Mouse (Mus musculus): Measurements from ENCODE around the gene Slc25a17. TPM values are rescaled to one million over a fixed set of nuclear protein-coding genes. Genes with fewer than 3 reads are reported as not detected.

The Slc25a17 gene
- total RNA-seq, 1 experiment: 86.3 TPM

GRCm38 (mm10) chr15:81272305-81273053 is 88.1 kb downstream of the Slc25a17 start:
- Histone ChIP-seq H3K4me3 (ENCODE audit: insufficient read depth in 1 of 2, low read depth in 1 of 2, low read length in 2 of 2, poor library complexity in 1 of 2, severe bottlenecking in 1 of 2) (no peak overlapping the region), H3K9me3 (ENCODE audit: control insufficient read depth, insufficient read depth, low read depth, low read length) (no peaks in the 10 kb centered on the region), H3K36me3 (ENCODE audit: control insufficient read depth, insufficient read depth, low read length, poor library complexity, severe bottlenecking) (no peaks in the 10 kb centered on the region), H3K9ac (ENCODE audit: insufficient read depth, low read depth, low read length, poor library complexity, severe bottlenecking) (no peak overlapping the region), H3K27ac (ENCODE audit: insufficient read depth, low read depth, low read length, poor library complexity, severe bottlenecking) (no peak overlapping the region), H3K4me1 (ENCODE audit: control insufficient read depth in 2 of 2, insufficient read depth in 2 of 2, low read length in 2 of 2, poor library complexity in 1 of 2) (no peaks in the 10 kb centered on the region)
- DNase-seq (ENCODE audit: low read depth, low spot score): no peak
- TF ChIP-seq MAFK (IDR thresholded peaks at IDR 0.05; ENCODE audit: insufficient read depth, low read depth, low read length) (no peak), ZC3H11A (IDR thresholded peaks at IDR 0.05; ENCODE audit: borderline replicate concordance, low read depth, low read length) (no peak), CHD2 (IDR thresholded peaks at IDR 0.05; ENCODE audit: low read depth, low read length) (no peak)
- in situ Hi-C loops (cut with MboI; ENCODE audit: low sequenced_read_pairs in 2 of 2, unreplicated experiment in 2 of 2): no loop called here

Other genes with a start within 250 kb of the Slc25a17 start
- 16.5 and 16.7 TPM in 2 replicates for gene Mrtfa, start 170.1 kb downstream of the Slc25a17 start, total RNA-seq (2012; rRNA removed)
- gene Mchr1, start 125.3 kb downstream of the Slc25a17 start, total RNA-seq (2012; rRNA removed): 0.09 and 0.11 TPM in 2 replicates
- 217 and 254 TPM in 2 replicates for gene St13, start 39.3 kb upstream of the Slc25a17 start, total RNA-seq (2012; rRNA removed)
- 16.4 and 17.6 TPM in 2 replicates for gene Xpnpep3, start 39.3 kb upstream of the Slc25a17 start, total RNA-seq (2012; rRNA removed)
- gene Dnajb7, start 47.5 kb upstream of the Slc25a17 start, total RNA-seq (2012; rRNA removed): not detected in 2 replicates
- 179 and 282 TPM in 2 replicates for gene Rbx1, start 105.5 kb upstream of the Slc25a17 start, total RNA-seq (2012; rRNA removed)
- 48.5 and 58.4 TPM in 2 replicates for gene Ep300, start 224.5 kb upstream of the Slc25a17 start, total RNA-seq (2012; rRNA removed)

Measured in ES-E14 (cell line).